In genomic region chr15:79051461-79052360, GRCm38 (mm10) we compare ENCODE assay signal across 8 mouse cellular contexts. TPM values are rescaled to one million over a fixed set of nuclear protein-coding genes. Genes with fewer than 3 reads are reported as not detected.
DNase-seq lines count a peak whose midpoint lies in the region; ATAC-seq and TF ChIP-seq lines count a peak whose summit lies in the region.
"Had no signal": no experiment of that assay in that cellular context is flagged by ENCODE, and none has a peak within 500 bp of the region (broad histone marks: within the 10 kb centered on the region; RNA-seq: fewer than 3 reads in every experiment).

No protein-coding gene starts in this region.

- ATAC-seq in embryonic facial prominence, embryonic 13.5 days (ENCODE audit: insufficient number of reproducible peaks, insufficient read depth, low FRiP score, low TSS enrichment, low read depth): no peak

- H3K4me2 ChIP-seq in embryonic facial prominence, embryonic 13.5 days: no peak overlapping the region

- no peak overlapping the region for H3K27ac ChIP-seq in MEL (ENCODE audit: control insufficient read depth, low read depth, low read length)
- peak overlapping the region; percentile 44; the same call in 1 of the 2 replicates for H3K27ac ChIP-seq in embryonic facial prominence, embryonic 13.5 days

- no peak for DNase-seq in MEL (ENCODE audit: low read depth, low spot score)
- peak; percentile 79 to 91 for DNase-seq in kidney, postnatal 25 days
- DNase-seq in lung, postnatal 10 days: peak; percentile 57
- no peak for DNase-seq in thymus, postnatal 0 days (ENCODE audit: low spot score)
- no peak for DNase-seq in embryo, embryonic 10.5 days (ENCODE audit: low spot score)
- DNase-seq in adrenal gland, postnatal 36 days: no peak

- H3K79me2 ChIP-seq in MEL (ENCODE audit: control insufficient read depth, insufficient read depth, low read length, poor library complexity): no peaks in the 10 kb centered on the region

- TF ChIP-seq RAD21 in MEL (IDR thresholded peaks at IDR 0.05; ENCODE audit: low read depth, low read length): no peak

- no peaks in the 10 kb centered on the region for H3K27me3 ChIP-seq in MEL (ENCODE audit: control insufficient read depth in 1 of 2, insufficient read depth in 2 of 2, low read length in 2 of 2)
- no peaks in the 10 kb centered on the region for H3K27me3 ChIP-seq in embryonic facial prominence, embryonic 13.5 days

- no peak for TF ChIP-seq EP300 in MEL (IDR thresholded peaks at IDR 0.05; ENCODE audit: low read depth in 1 of 2, low read length in 2 of 2)

- H3K9me3 ChIP-seq in MEL (replicated peaks; ENCODE audit: insufficient read depth, low read length): no peaks in the 10 kb centered on the region
- no peaks in the 10 kb centered on the region for H3K9me3 ChIP-seq in embryonic facial prominence, embryonic 13.5 days

- H3K9ac ChIP-seq in MEL (ENCODE audit: control insufficient read depth, low read depth, low read length, poor library complexity, severe bottlenecking): no peak overlapping the region
- H3K9ac ChIP-seq in embryonic facial prominence, embryonic 13.5 days: 0 out of 2 replicates have a peak overlapping the region, but pooled peaks have one; percentile 40

- no peak for TF ChIP-seq POLR2A in MEL (IDR thresholded peaks at IDR 0.05; ENCODE audit: control insufficient read depth in 1 of 2, insufficient read depth in 1 of 2, low read depth in 1 of 2, low read length in 2 of 2, poor library complexity in 1 of 2)

- no peaks in the 10 kb centered on the region for H3K4me1 ChIP-seq in MEL (ENCODE audit: control insufficient read depth in 1 of 2, insufficient read depth in 2 of 2, low read length in 2 of 2)
- H3K4me1 ChIP-seq in embryonic facial prominence, embryonic 13.5 days: peaks cover 7% of the 10 kb centered on the region

- no peak overlapping the region for H3K4me3 ChIP-seq in MEL (ENCODE audit: control insufficient read depth in 1 of 2, insufficient read depth in 1 of 2, low read depth in 2 of 2, low read length in 2 of 2)
- no peak overlapping the region for H3K4me3 ChIP-seq in embryonic facial prominence, embryonic 13.5 days

- 63% methylated on average over 13 of the region's 13 CpGs for WGBS in embryonic facial prominence, embryonic 13.5 days

- TF ChIP-seq CTCF in MEL (IDR thresholded peaks at IDR 0.05 in 2 of 3, conservative IDR thresholded peaks at IDR 0.05 in 1 of 3; ENCODE audit: control insufficient read depth in 1 of 3, insufficient read depth in 1 of 3, low read depth in 2 of 3, low read length in 3 of 3, poor library complexity in 1 of 3, severe bottlenecking in 1 of 3): no peak

- H3K36me3 ChIP-seq in MEL (ENCODE audit: control insufficient read depth in 1 of 2, insufficient read depth in 2 of 2, low read length in 2 of 2): peaks cover 0 to 3% of the 10 kb centered on the region in 2 experiments; a peak in 1 of 4 replicates
- H3K36me3 ChIP-seq in embryonic facial prominence, embryonic 13.5 days: peaks cover 46% of the 10 kb centered on the region

TF ChIP-seq in MEL, 35 proteins besides CTCF, POLR2A, EP300 and RAD21:
- peak; percentile 70 for TF ChIP-seq POLR2AphosphoS2 (IDR thresholded peaks at IDR 0.05; ENCODE audit: low read length)
- TF ChIP-seq ELF1 (IDR thresholded peaks at IDR 0.05; ENCODE audit: low read depth, low read length): no peak
- TF ChIP-seq ZMIZ1 (IDR thresholded peaks at IDR 0.05; ENCODE audit: low read depth, low read length): peak; percentile 32; the same call in 1 of the 2 replicates
- TF ChIP-seq GABPA (IDR thresholded peaks at IDR 0.05; ENCODE audit: low read depth, low read length): no peak
- TF ChIP-seq CHD1 (IDR thresholded peaks at IDR 0.05; ENCODE audit: low read depth, low read length): no peak

RNA-seq across cellular contexts. Expression of gene Galr3, which starts 10.0 kb away (rescaled TPM):
- 2.5 and 2.6 TPM in 2 replicates for total RNA-seq in MEL (2012; rRNA removed)
- polyA plus RNA-seq in MEL (2012; ENCODE audit: insufficient read depth in 1 of 2, insufficient read length in 2 of 2, low read depth in 1 of 2, low replicate concordance in 2 of 2, missing spikeins in 1 of 2): 1 to 10 TPM in 1 of 2 experiments, not detected in 1; 4.5 TPM
- not detected in 2 replicates for polyA plus RNA-seq in embryonic facial prominence, embryonic 13.5 days (2015; fragmentation: Nextera tagmentation; extraction: Ambion mirVana)
- polyA plus RNA-seq in thymus, postnatal 0 days (2015; fragmentation: Nextera tagmentation; extraction: Ambion mirVana): 0.14 and 0.21 TPM in 2 replicates
- total RNA-seq in adrenal gland, postnatal 36 days (2021): under 1 TPM; 0.30 to 0.36 TPM
- total RNA-seq: heart, adult 8-10 months had no signal

RNA-seq across cellular contexts. Expression of gene Ankrd54, which starts 11.0 kb away (rescaled TPM):
- total RNA-seq in MEL (2012; rRNA removed): 42.3 and 43.4 TPM in 2 replicates
- 10 to 100 TPM in 1 of 2 experiments, not detected in 1; 62.2 TPM for polyA plus RNA-seq in MEL (2012; ENCODE audit: insufficient read depth in 1 of 2, insufficient read length in 2 of 2, low read depth in 1 of 2, low replicate concordance in 2 of 2, missing spikeins in 1 of 2)
- polyA plus RNA-seq in embryonic facial prominence, embryonic 13.5 days (2015; fragmentation: Nextera tagmentation; extraction: Ambion mirVana): 54.1 and 57.7 TPM in 2 replicates
- polyA plus RNA-seq in thymus, postnatal 0 days (2015; fragmentation: Nextera tagmentation; extraction: Ambion mirVana): 60.0 and 62.6 TPM in 2 replicates
- total RNA-seq in adrenal gland, postnatal 36 days (2021): 10 to 100 TPM; 18.9 to 27.0 TPM

RNA-seq across cellular contexts. Expression of gene Eif3l, which starts 23.3 kb away (rescaled TPM):
- total RNA-seq in MEL (2012; rRNA removed): 394 and 395 TPM in 2 replicates
- polyA plus RNA-seq in MEL (2012; ENCODE audit: insufficient read depth in 1 of 2, insufficient read length in 2 of 2, low read depth in 1 of 2, low replicate concordance in 2 of 2, missing spikeins in 1 of 2): 100 to 1,000 TPM; 301 to 442 TPM
- polyA plus RNA-seq in embryonic facial prominence, embryonic 13.5 days (2015; fragmentation: Nextera tagmentation; extraction: Ambion mirVana): 232 and 244 TPM in 2 replicates
- polyA plus RNA-seq in thymus, postnatal 0 days (2015; fragmentation: Nextera tagmentation; extraction: Ambion mirVana): 200 and 212 TPM in 2 replicates
- total RNA-seq in adrenal gland, postnatal 36 days (2021): 100 to 1,000 TPM; 140 to 156 TPM

RNA-seq across cellular contexts. Expression of gene H1f0, which starts 23.5 kb away (rescaled TPM):
- 28.2 and 33.5 TPM in 2 replicates for total RNA-seq in MEL (2012; rRNA removed)
- 100 to 1,000 TPM in 1 of 2 experiments, 10 to 100 TPM in 1; 46.8 to 213 TPM for polyA plus RNA-seq in MEL (2012; ENCODE audit: insufficient read depth in 1 of 2, insufficient read length in 2 of 2, low read depth in 1 of 2, low replicate concordance in 2 of 2, missing spikeins in 1 of 2)
- 533 and 546 TPM in 2 replicates for polyA plus RNA-seq in embryonic facial prominence, embryonic 13.5 days (2015; fragmentation: Nextera tagmentation; extraction: Ambion mirVana)
- polyA plus RNA-seq in thymus, postnatal 0 days (2015; fragmentation: Nextera tagmentation; extraction: Ambion mirVana): 303 and 311 TPM in 2 replicates
- total RNA-seq in adrenal gland, postnatal 36 days (2021): 100 to 1,000 TPM; 127 to 173 TPM

RNA-seq across cellular contexts. Expression of gene Micall1, which starts 57.0 kb away (rescaled TPM):
- 4.1 and 4.8 TPM in 2 replicates for total RNA-seq in MEL (2012; rRNA removed)
- polyA plus RNA-seq in MEL (2012; ENCODE audit: insufficient read depth in 1 of 2, insufficient read length in 2 of 2, low read depth in 1 of 2, low replicate concordance in 2 of 2, missing spikeins in 1 of 2): 10 to 100 TPM in 1 of 2 experiments, not detected in 1; 13.5 TPM
- 12.8 and 13.8 TPM in 2 replicates for polyA plus RNA-seq in embryonic facial prominence, embryonic 13.5 days (2015; fragmentation: Nextera tagmentation; extraction: Ambion mirVana)
- polyA plus RNA-seq in thymus, postnatal 0 days (2015; fragmentation: Nextera tagmentation; extraction: Ambion mirVana): 3.3 and 4.6 TPM in 2 replicates
- total RNA-seq in adrenal gland, postnatal 36 days (2021): 10 to 100 TPM; 41.3 to 51.4 TPM

Comparison
In these comparisons a context has a peak if more than half of its experiments do, and no peak if none do; other contexts are left out.
1. DNase-seq: peak in kidney, postnatal 25 days (2 of 2) and lung, postnatal 10 days (single experiment); none in MEL (single experiment), thymus, postnatal 0 days (single experiment), embryo, embryonic 10.5 days (single experiment) and adrenal gland, postnatal 36 days (0 of 2).